Mouse (Mus musculus): Measurements from ENCODE around the gene Crisp2. TPM values are rescaled to one million over a fixed set of nuclear protein-coding genes. Genes with fewer than 3 reads are reported as not detected.
A peak's percentile ranks its signal among the peaks of the same experiment; 100 is the strongest.

Gene Crisp2
- polyA plus RNA-seq (2014; fragmentation: Nextera tagmentation; extraction: Ambion mirVana): not detected in 2 replicates

DNA sequence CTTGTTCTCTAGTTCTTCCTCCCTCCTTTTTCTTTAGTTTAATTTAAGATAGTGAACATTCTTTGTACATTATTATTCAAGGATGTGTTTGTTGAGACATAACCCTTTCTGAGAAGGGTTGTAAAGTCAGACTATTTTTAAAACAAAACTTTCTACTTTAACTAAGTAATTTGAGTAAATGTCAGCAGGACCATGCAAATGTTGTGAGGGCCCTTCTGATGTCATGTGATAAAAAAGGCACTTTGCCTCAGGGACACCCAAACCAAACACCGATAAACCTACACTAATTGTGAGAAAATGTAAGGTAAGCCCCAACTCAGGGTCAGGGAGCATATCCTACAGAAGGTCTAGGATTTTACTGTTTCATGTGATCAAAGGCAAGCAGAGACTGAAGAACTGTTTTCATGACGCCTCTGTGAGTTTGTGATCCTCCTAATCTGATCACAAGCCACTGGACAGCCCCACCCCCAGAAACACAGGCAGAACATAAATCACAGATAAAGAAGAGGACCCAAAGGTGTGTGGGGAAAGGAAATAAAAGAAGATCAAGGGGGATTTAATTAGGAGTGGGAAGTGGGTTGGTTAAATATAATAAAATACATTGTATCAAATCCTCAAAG, at the start of gene Crisp2:
Gene Crisp2, minus strand, starts transcription at position 51 of the 620 bp plus-strand sequence.
- Histone ChIP-seq H3K9ac (ENCODE audit: low read length) (no peak within 1 kb of the TSS), H3K4me1 (ENCODE audit: control insufficient read depth, insufficient read depth, low read length) (no peaks in the 10 kb centered on the region), H3K4me3 (ENCODE audit: low read depth, low read length) (no peak within 1 kb of the TSS), H3K27me3 (replicated peaks; ENCODE audit: control insufficient read depth, insufficient read depth, low read length) (no peaks in the 10 kb centered on the region), H3K36me3 (ENCODE audit: control insufficient read depth, insufficient read depth, low read length) (no peaks in the 10 kb centered on the region), H3K4me2 (ENCODE audit: low read length) (no peak within 1 kb of the TSS), H3K9me3 (replicated peaks; ENCODE audit: control insufficient read depth, low read length) (no peaks in the 10 kb centered on the region), H3K27ac (ENCODE audit: low read depth, low read length) (no peak within 1 kb of the TSS)
- WGBS: 64% methylated on average over 2 of the region's 2 CpGs
- DNase-seq (ENCODE audit: low spot score) (no peak), ATAC-seq (no peak)

DNA sequence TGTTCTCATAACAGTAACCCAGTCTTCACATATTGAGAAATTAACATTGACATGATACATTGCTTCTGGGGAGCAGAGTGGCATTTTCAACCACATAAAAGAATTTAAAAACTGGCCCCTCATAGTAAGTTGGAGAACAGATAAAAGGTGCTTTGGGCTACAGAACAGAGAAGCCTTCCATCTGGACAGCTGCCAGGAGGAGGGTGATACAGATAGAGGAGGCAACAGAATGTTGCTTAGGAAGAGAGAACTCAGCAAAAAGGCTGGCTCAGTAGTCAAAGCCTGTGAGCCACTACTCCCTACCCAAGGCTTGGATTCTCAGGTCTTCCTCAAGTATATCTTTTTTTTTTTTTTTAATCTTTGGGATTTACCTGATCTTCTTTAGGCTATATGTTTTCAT, 48.3 kb upstream of the Crisp2 start:
- DNase-seq (ENCODE audit: low spot score): no peak
- Histone ChIP-seq H3K4me3 (ENCODE audit: low read depth, low read length) (no peak overlapping the region), H3K4me1 (ENCODE audit: control insufficient read depth, insufficient read depth, low read length) (no peaks in the 10 kb centered on the region), H3K27me3 (replicated peaks; ENCODE audit: control insufficient read depth, insufficient read depth, low read length) (no peaks in the 10 kb centered on the region), H3K9ac (ENCODE audit: low read length) (no peak overlapping the region), H3K9me3 (replicated peaks; ENCODE audit: control insufficient read depth, low read length) (no peaks in the 10 kb centered on the region), H3K36me3 (ENCODE audit: control insufficient read depth, insufficient read depth, low read length) (no peaks in the 10 kb centered on the region), H3K27ac (ENCODE audit: low read depth, low read length) (no peak overlapping the region), H3K4me2 (ENCODE audit: low read length) (no peak overlapping the region)
- no peak for ATAC-seq

DNA sequence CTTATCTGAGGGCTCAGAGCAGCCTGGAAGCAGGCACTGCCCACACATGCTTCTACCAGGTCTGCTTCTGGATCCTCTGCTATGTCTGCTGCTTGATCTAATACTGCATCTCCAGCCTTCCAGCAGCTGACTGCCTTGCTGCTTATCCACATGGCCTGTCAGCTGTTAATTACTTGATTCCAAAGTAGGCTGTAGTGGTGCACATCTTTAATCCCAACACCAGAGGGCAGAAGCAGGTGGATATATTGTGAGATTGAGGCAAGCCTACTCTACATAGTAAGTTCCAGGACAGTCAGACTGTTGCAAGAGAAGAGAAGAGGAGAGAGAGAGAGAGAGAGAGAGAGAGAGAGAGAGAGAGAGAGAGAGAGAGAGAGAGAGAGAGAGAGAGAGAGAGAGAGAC, 30.5 kb upstream of the Crisp2 start:
- no peak overlapping the region for H3K27ac ChIP-seq (ENCODE audit: low read depth, low read length)
- no peaks in the 10 kb centered on the region for H3K9me3 ChIP-seq (replicated peaks; ENCODE audit: control insufficient read depth, low read length)
- H3K4me1 ChIP-seq (ENCODE audit: control insufficient read depth, insufficient read depth, low read length): no peaks in the 10 kb centered on the region
- DNase-seq (ENCODE audit: low spot score): peak; percentile 55
- no peaks in the 10 kb centered on the region for H3K27me3 ChIP-seq (replicated peaks; ENCODE audit: control insufficient read depth, insufficient read depth, low read length)
- ATAC-seq: no peak
- H3K36me3 ChIP-seq (ENCODE audit: control insufficient read depth, insufficient read depth, low read length): no peaks in the 10 kb centered on the region
- H3K4me3 ChIP-seq (ENCODE audit: low read depth, low read length): no peak overlapping the region
- no peak overlapping the region for H3K4me2 ChIP-seq (ENCODE audit: low read length)
- H3K9ac ChIP-seq (ENCODE audit: low read length): no peak overlapping the region

DNA sequence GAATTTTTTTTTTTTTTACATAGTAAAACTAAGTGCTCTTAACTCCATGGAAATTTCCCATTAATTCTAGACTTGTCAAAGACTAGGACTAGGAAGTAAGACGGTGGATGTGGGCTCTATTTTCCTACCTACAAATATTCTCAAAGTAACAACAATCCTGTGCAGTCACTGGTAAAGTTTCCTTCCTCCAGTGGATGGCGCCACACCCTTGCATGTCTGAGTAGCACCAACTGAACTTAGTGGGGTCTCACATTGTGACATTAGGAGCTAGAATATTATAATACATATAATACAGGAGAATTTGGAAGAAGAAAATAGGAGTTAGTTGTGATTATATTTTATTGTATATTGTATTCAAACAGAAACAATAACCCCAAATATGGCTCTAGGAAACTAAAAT, 25.1 kb upstream of the Crisp2 start:
- H3K27ac ChIP-seq (ENCODE audit: low read depth, low read length): no peak overlapping the region

DNA sequence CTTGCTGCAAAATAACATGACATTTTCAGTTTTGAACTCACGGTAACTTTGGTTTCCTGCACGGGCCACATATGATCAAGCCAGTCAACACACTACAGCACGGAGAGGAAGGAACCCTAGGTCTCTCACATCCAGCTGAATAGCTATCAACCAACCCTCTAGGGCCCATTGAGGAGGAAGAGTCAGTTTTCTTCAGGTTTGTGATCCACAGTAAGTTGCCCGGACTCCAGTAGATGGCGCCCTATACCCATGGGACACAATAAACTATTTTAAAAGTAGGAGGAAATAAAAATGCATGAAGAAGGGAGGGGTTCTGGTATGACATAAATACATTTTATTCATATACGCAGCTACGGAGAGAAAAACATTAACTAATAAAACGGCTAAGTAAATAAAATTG, 17.7 kb upstream of the Crisp2 start:
- peak; percentile 11 for DNase-seq (ENCODE audit: low spot score)
- Histone ChIP-seq H3K9me3 (replicated peaks; ENCODE audit: control insufficient read depth, low read length) (no peaks in the 10 kb centered on the region), H3K27me3 (replicated peaks; ENCODE audit: control insufficient read depth, insufficient read depth, low read length) (no peaks in the 10 kb centered on the region), H3K4me1 (ENCODE audit: control insufficient read depth, insufficient read depth, low read length) (no peaks in the 10 kb centered on the region), H3K4me3 (ENCODE audit: low read depth, low read length) (no peak overlapping the region), H3K27ac (ENCODE audit: low read depth, low read length) (no peak overlapping the region), H3K36me3 (ENCODE audit: control insufficient read depth, insufficient read depth, low read length) (no peaks in the 10 kb centered on the region), H3K4me2 (ENCODE audit: low read length) (no peak overlapping the region), H3K9ac (ENCODE audit: low read length) (no peak overlapping the region)
- ATAC-seq: no peak
- 60% methylated on average over 8 of the region's 8 CpGs for WGBS

More for the DNA sequence above, 25.1 kb upstream of the Crisp2 start:
- DNase-seq (ENCODE audit: low spot score): no peak
- H3K9ac ChIP-seq (ENCODE audit: low read length): no peak overlapping the region
- no peaks in the 10 kb centered on the region for H3K9me3 ChIP-seq (replicated peaks; ENCODE audit: control insufficient read depth, low read length)
- H3K4me1 ChIP-seq (ENCODE audit: control insufficient read depth, insufficient read depth, low read length): no peaks in the 10 kb centered on the region
- ATAC-seq: no peak
- H3K4me3 ChIP-seq (ENCODE audit: low read depth, low read length): no peak overlapping the region
- H3K27me3 ChIP-seq (replicated peaks; ENCODE audit: control insufficient read depth, insufficient read depth, low read length): no peaks in the 10 kb centered on the region
- no peak overlapping the region for H3K4me2 ChIP-seq (ENCODE audit: low read length)
- no peaks in the 10 kb centered on the region for H3K36me3 ChIP-seq (ENCODE audit: control insufficient read depth, insufficient read depth, low read length)
- WGBS: 65% methylated on average over 2 of the region's 2 CpGs

DNA sequence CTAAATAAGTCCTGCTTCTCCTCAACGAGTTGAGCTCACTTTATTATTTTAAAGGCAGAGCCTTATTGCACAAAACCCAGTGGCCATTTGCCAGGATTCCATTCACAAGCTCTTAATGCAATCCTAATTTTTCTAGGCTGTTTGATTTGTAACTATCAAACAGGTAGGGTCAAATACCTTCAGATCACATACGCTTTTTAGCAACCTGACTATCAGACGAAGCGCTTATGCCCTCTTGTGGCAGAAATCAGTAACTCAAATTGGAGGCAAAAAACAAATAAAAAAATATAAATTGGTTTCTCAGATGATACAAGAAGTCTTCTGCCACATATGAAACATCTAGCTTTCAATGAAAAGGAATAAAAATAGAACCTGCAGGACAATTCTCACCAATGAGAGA, 17.0 kb upstream of the Crisp2 start:
- Histone ChIP-seq H3K36me3 (ENCODE audit: control insufficient read depth, insufficient read depth, low read length) (no peaks in the 10 kb centered on the region), H3K9me3 (replicated peaks; ENCODE audit: control insufficient read depth, low read length) (no peaks in the 10 kb centered on the region), H3K27ac (ENCODE audit: low read depth, low read length) (no peak overlapping the region), H3K4me3 (ENCODE audit: low read depth, low read length) (no peak overlapping the region), H3K27me3 (replicated peaks; ENCODE audit: control insufficient read depth, insufficient read depth, low read length) (no peaks in the 10 kb centered on the region), H3K4me2 (ENCODE audit: low read length) (no peak overlapping the region), H3K9ac (ENCODE audit: low read length) (no peak overlapping the region), H3K4me1 (ENCODE audit: control insufficient read depth, insufficient read depth, low read length) (no peaks in the 10 kb centered on the region)
- peak; percentile 35 for DNase-seq (ENCODE audit: low spot score)
- WGBS: 22% methylated on average over 4 of the region's 4 CpGs
- no peak for ATAC-seq

DNA sequence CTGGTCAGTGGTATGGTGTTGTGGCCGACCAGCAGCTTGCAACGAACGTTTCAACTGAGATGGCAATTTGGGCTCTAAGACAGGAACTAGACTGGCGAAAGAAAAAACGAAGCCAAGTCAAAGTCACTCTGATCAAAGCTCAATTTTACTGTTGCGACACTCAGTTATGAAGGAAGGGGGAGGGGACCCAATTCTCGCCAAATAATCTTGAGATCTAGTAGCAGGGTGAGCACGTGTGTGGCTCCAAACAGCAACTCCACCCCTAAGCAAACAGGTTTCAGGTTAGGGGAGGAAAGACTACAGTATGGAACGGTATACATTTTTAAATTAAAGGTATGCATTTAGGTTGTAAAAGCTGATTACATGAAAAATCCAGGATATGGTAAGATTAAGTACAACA, 14.7 kb upstream of the Crisp2 start:
- 85% methylated on average over 9 of the region's 9 CpGs for WGBS
- H3K9me3 ChIP-seq (replicated peaks; ENCODE audit: control insufficient read depth, low read length): no peaks in the 10 kb centered on the region
- H3K4me3 ChIP-seq (ENCODE audit: low read depth, low read length): no peak overlapping the region
- H3K27ac ChIP-seq (ENCODE audit: low read depth, low read length): no peak overlapping the region
- H3K27me3 ChIP-seq (replicated peaks; ENCODE audit: control insufficient read depth, insufficient read depth, low read length): no peaks in the 10 kb centered on the region
- no peak overlapping the region for H3K9ac ChIP-seq (ENCODE audit: low read length)
- no peaks in the 10 kb centered on the region for H3K36me3 ChIP-seq (ENCODE audit: control insufficient read depth, insufficient read depth, low read length)
- no peak for ATAC-seq
- no peak overlapping the region for H3K4me2 ChIP-seq (ENCODE audit: low read length)
- H3K4me1 ChIP-seq (ENCODE audit: control insufficient read depth, insufficient read depth, low read length): no peaks in the 10 kb centered on the region
- no peak for DNase-seq (ENCODE audit: low spot score)

DNA sequence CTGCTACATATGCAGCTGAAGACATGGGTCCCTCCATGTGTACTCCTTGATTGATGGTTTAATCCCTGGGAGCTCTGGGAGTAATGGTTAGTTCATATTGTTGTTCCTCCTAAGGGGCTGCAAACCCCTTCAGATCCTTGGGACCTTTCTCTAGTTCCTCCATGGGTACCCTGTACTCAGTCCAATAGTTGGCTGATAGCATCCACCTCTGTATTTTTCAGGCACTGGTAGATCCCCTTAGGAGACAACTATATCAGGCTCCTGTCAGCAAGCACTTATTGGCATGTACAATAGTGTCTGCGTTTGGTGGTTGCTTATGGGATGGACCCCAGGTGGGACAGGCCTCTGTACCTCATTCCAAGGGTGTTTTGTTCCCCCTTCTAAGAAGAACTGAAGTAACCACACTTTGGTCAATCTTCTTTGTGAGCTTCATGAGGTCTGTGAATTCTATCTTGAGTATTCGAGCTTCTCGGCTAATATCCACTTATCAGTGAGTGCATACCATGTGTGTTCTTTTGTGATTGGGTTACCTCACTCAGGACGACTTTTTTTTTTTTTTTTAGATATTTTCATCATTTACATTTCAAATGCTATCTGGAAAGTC, 10.6 kb upstream of the Crisp2 start:
- no peak overlapping the region for H3K27ac ChIP-seq (ENCODE audit: low read depth, low read length)
- H3K4me3 ChIP-seq (ENCODE audit: low read depth, low read length): no peak overlapping the region
- H3K4me1 ChIP-seq (ENCODE audit: control insufficient read depth, insufficient read depth, low read length): no peaks in the 10 kb centered on the region
- H3K27me3 ChIP-seq (replicated peaks; ENCODE audit: control insufficient read depth, insufficient read depth, low read length): no peaks in the 10 kb centered on the region
- no peak for DNase-seq (ENCODE audit: low spot score)
- no peaks in the 10 kb centered on the region for H3K36me3 ChIP-seq (ENCODE audit: control insufficient read depth, insufficient read depth, low read length)
- H3K9me3 ChIP-seq (replicated peaks; ENCODE audit: control insufficient read depth, low read length): no peaks in the 10 kb centered on the region
- WGBS: 79% methylated on average over 4 of the region's 4 CpGs
- no peak overlapping the region for H3K9ac ChIP-seq (ENCODE audit: low read length)
- H3K4me2 ChIP-seq (ENCODE audit: low read length): no peak overlapping the region
- no peak for ATAC-seq

DNA sequence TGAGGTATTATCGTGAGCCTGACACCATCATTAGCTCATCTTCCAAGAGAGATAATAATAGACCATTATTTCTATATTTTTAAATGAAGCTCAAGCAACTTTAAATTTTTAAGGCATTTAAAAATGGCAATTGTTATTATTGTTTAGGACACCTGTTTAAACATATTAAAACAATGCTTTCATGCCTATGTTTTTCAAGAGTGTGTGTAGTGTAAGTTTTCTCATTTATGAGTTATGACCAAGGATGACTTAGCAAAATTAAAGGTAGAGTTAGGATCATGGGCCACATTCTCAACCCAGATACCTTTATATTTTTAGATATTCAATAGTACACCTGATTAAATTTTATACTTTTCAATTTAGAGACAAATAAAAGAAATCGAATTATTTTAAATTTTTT, 5.5 kb upstream of the Crisp2 start:
- Histone ChIP-seq H3K27ac (ENCODE audit: low read depth, low read length) (no peak overlapping the region), H3K27me3 (replicated peaks; ENCODE audit: control insufficient read depth, insufficient read depth, low read length) (no peaks in the 10 kb centered on the region), H3K4me3 (ENCODE audit: low read depth, low read length) (no peak overlapping the region), H3K9me3 (replicated peaks; ENCODE audit: control insufficient read depth, low read length) (no peaks in the 10 kb centered on the region), H3K4me2 (ENCODE audit: low read length) (no peak overlapping the region), H3K36me3 (ENCODE audit: control insufficient read depth, insufficient read depth, low read length) (no peaks in the 10 kb centered on the region), H3K9ac (ENCODE audit: low read length) (no peak overlapping the region), H3K4me1 (ENCODE audit: control insufficient read depth, insufficient read depth, low read length) (no peaks in the 10 kb centered on the region)
- 64% methylated on average over 2 of the region's 2 CpGs for WGBS
- DNase-seq (ENCODE audit: low spot score) (no peak), ATAC-seq (no peak)
